Mouse (Mus musculus): ENCODE data around the gene Ibtk. TPM values are rescaled to one million over a fixed set of nuclear protein-coding genes. Genes with fewer than 3 reads are reported as not detected.

Ibtk gene
- polyA plus RNA-seq, 1 experiment from 2014 or later = 31.0 TPM

DNA sequence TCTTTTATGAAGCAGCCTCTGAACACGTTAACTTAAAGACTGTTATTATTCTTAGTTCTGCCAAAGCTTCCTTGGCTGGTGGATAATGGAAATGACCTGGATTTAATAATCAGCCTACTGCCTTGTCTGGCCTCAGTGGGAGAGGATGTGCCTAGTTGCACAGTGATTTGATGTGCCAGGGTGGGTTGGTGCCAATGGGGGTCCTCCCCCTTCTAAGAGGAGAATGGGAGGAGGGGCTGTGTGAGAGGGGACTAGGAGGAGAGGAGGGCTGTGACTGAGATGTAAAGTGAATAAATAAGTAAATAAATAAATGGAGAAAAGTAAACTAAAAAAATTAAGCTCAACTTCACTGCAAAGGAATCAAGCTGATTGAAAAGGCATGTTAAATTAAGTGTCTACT lies 85.3 kb downstream of the Ibtk start:
- Histone ChIP-seq H3K4me3 (ENCODE audit: control insufficient read depth in 1 of 2, insufficient read depth in 1 of 2, low read depth in 1 of 2, low read length in 2 of 2) (no peak overlapping the region), H3K27me3 (ENCODE audit: control insufficient read depth, insufficient read depth, low read length) (no peaks in the 10 kb centered on the region), H3K4me2 (ENCODE audit: low read length) (no peak overlapping the region), H3K27ac (replicated peaks in 1 of 2; ENCODE audit: control insufficient read depth in 1 of 2, insufficient read depth in 1 of 2, low read depth in 2 of 2, low read length in 2 of 2) (no peak overlapping the region), H3K4me1 (ENCODE audit: control insufficient read depth in 2 of 2, insufficient read depth in 2 of 2, low read length in 2 of 2) (peaks cover 4% of the 10 kb centered on the region in 2 experiments; a peak in 3 of 4 replicates), H3K36me3 (ENCODE audit: control insufficient read depth, insufficient read depth, low read length) (no peaks in the 10 kb centered on the region), H3K9ac (ENCODE audit: low read length) (no peak overlapping the region), H3K9me3 (ENCODE audit: control insufficient read depth, low read length) (no peaks in the 10 kb centered on the region)
- no peak for ATAC-seq (ENCODE audit: insufficient number of reproducible peaks, insufficient read depth, low FRiP score, low read depth)
- WGBS = 80% methylated on average over 1 of the region's 1 CpGs

- H3K4me2 ChIP-seq (ENCODE audit: low read length) = peak overlapping the region; percentile 27; the same call in 1 of the 2 replicates
- no peak overlapping the region for H3K4me3 ChIP-seq (ENCODE audit: control insufficient read depth in 1 of 2, insufficient read depth in 1 of 2, low read depth in 1 of 2, low read length in 2 of 2)
- no peak overlapping the region for H3K9ac ChIP-seq (ENCODE audit: low read length)
- no peaks in the 10 kb centered on the region for H3K27me3 ChIP-seq (ENCODE audit: control insufficient read depth, insufficient read depth, low read length)
- ATAC-seq (ENCODE audit: insufficient number of reproducible peaks, insufficient read depth, low FRiP score, low read depth) = no peak
- WGBS = 17% methylated on average over 8 of the region's 8 CpGs
- no peaks in the 10 kb centered on the region for H3K36me3 ChIP-seq (ENCODE audit: control insufficient read depth, insufficient read depth, low read length)
- 0 out of 4 replicates have a peak overlapping the region, but pooled peaks of 1 of the 2 experiments have one; percentile 14 for H3K27ac ChIP-seq (replicated peaks in 1 of 2; ENCODE audit: control insufficient read depth in 1 of 2, insufficient read depth in 1 of 2, low read depth in 2 of 2, low read length in 2 of 2)
- no peaks in the 10 kb centered on the region for H3K9me3 ChIP-seq (ENCODE audit: control insufficient read depth, low read length)
- H3K4me1 ChIP-seq (ENCODE audit: control insufficient read depth in 2 of 2, insufficient read depth in 2 of 2, low read length in 2 of 2) = peaks cover 4% of the 10 kb centered on the region in 2 experiments; a peak in 3 of 4 replicates
Measured at GRCm38 (mm10) chr9:85663091-85663490, 86.0 kb downstream of the Ibtk start.

DNA sequence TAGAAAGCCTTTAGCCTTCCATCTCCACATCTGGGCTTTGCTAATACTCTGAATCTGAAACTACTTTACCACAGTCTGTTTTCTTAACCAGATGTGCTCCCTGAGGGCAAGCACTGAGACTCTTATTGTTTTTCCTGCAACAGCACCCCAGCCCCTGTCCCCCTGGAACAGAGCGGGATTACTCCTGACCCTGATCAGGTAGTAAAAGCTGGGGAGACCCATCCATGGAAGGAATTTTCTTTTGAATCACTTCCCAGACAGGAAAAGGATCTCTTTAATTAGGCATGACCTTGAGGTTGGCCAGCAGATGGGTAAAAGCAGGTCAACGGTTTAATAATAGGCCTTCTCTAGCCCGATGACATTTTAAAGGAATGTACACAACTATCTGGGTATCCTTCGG lies 95.7 kb downstream of the Ibtk start:
- Histone ChIP-seq H3K36me3 (ENCODE audit: control insufficient read depth, insufficient read depth, low read length) (no peaks in the 10 kb centered on the region), H3K27ac (replicated peaks in 1 of 2; ENCODE audit: control insufficient read depth in 1 of 2, insufficient read depth in 1 of 2, low read depth in 2 of 2, low read length in 2 of 2) (no peak overlapping the region), H3K27me3 (ENCODE audit: control insufficient read depth, insufficient read depth, low read length) (no peaks in the 10 kb centered on the region), H3K4me1 (ENCODE audit: control insufficient read depth in 2 of 2, insufficient read depth in 2 of 2, low read length in 2 of 2) (peaks cover 2 to 4% of the 10 kb centered on the region in 2 experiments; a peak in 1 of 4 replicates), H3K9ac (ENCODE audit: low read length) (no peak overlapping the region), H3K4me3 (ENCODE audit: control insufficient read depth in 1 of 2, insufficient read depth in 1 of 2, low read depth in 1 of 2, low read length in 2 of 2) (no peak overlapping the region), H3K9me3 (ENCODE audit: control insufficient read depth, low read length) (0 out of 2 replicates have a peak, but pooled peaks cover 3% of the 10 kb centered on the region), H3K4me2 (ENCODE audit: low read length) (no peak overlapping the region)
- ATAC-seq (ENCODE audit: insufficient number of reproducible peaks, insufficient read depth, low FRiP score, low read depth) = no peak
- WGBS = 53% methylated on average over 4 of the region's 4 CpGs

GRCm38 (mm10) chr9:85638276-85638675 lies 110.9 kb downstream of the Ibtk start:
- H3K27me3 ChIP-seq (ENCODE audit: control insufficient read depth, insufficient read depth, low read length) = no peaks in the 10 kb centered on the region
- H3K9ac ChIP-seq (ENCODE audit: low read length) = no peak overlapping the region
- no peak overlapping the region for H3K4me3 ChIP-seq (ENCODE audit: control insufficient read depth in 1 of 2, insufficient read depth in 1 of 2, low read depth in 1 of 2, low read length in 2 of 2)
- 65% methylated on average over 2 of the region's 2 CpGs for WGBS
- H3K27ac ChIP-seq (replicated peaks in 1 of 2; ENCODE audit: control insufficient read depth in 1 of 2, insufficient read depth in 1 of 2, low read depth in 2 of 2, low read length in 2 of 2) = no peak overlapping the region
- H3K4me2 ChIP-seq (ENCODE audit: low read length) = no peak overlapping the region
- H3K9me3 ChIP-seq (ENCODE audit: control insufficient read depth, low read length) = 0 out of 2 replicates have a peak, but pooled peaks cover 5% of the 10 kb centered on the region
- no peaks in the 10 kb centered on the region for H3K36me3 ChIP-seq (ENCODE audit: control insufficient read depth, insufficient read depth, low read length)
- H3K4me1 ChIP-seq (ENCODE audit: control insufficient read depth in 2 of 2, insufficient read depth in 2 of 2, low read length in 2 of 2) = no peaks in the 10 kb centered on the region
- ATAC-seq (ENCODE audit: insufficient number of reproducible peaks, insufficient read depth, low FRiP score, low read depth) = no peak

Other genes starting within 250 kb of the Ibtk start
- gene Tpbg, start 93.0 kb upstream of the Ibtk start, polyA plus RNA-seq (2014; fragmentation: Nextera tagmentation; extraction: Ambion mirVana) = 3.9 and 6.3 TPM in 2 replicates

All from heart, embryonic 14.5 days (tissue).